ENCODE assay signal across 29 mouse cellular contexts in the genomic region with DNA sequence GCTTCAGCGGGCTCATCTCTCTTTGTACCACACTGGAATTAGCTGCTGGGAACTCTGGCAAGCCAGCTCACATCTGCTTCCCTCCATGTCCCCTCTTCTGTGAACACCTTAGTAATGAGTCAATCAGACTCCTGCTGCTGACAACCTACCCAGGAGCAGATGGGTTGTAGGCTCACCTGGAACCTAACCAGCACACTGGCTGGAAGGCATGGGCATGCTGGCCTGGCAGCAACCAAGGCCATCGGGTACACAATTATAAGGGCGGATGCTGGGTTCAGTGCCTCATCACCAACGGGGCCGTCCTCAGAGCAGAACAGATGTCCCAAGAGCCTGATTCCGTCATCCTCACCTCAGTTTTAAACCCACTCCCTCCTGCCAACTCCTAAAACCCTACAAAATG. TPM values are rescaled to one million over a fixed set of nuclear protein-coding genes. Genes with fewer than 3 reads are reported as not detected.
DNase-seq lines count a peak whose midpoint lies in the region; TF ChIP-seq lines count a peak whose summit lies in the region.
"Had no signal": no experiment of that assay in that cellular context is flagged by ENCODE, and none has a peak within 500 bp of the region (broad histone marks: within the 10 kb centered on the region; RNA-seq: fewer than 3 reads in every experiment).

No protein-coding gene starts in this region.

- intact Hi-C loops in gastrocnemius, adult 2 months (cut with DNase I), result no loop called here

- DNase-seq in gastrocnemius, adult 2 months, result peak; percentile 10
- no peak for DNase-seq in gastrocnemius, adult 8-10 months (ENCODE audit: low spot score in 2 of 2)
- DNase-seq in cerebellum, adult 11 months, result peak; percentile 71
- peak; percentile 73 for DNase-seq in cerebellum, adult 8-10 months
- peak; percentile 76 to 79 for DNase-seq in cerebellum, postnatal 25 days
- no peak for DNase-seq in right cerebral cortex, postnatal 4 days
- no peak for DNase-seq in thymus, postnatal 10 days (ENCODE audit: low spot score in 2 of 2)
- DNase-seq: adrenal gland, postnatal 10 days; gastrocnemius, postnatal 25 days; heart, adult 11 months; kidney, adult 18-20 months; kidney, postnatal 25 days; lung, postnatal 4 days; thymus, adult 18-20 months; thymus, postnatal 36 days had no signal

- H3K4me3 ChIP-seq in gastrocnemius, adult 2 months, result no peak overlapping the region
- H3K4me3 ChIP-seq: forebrain, embryonic 13.5 days; heart, embryonic 10.5 days; heart, embryonic 15.5 days; hindbrain, embryonic 13.5 days; kidney, embryonic 15.5 days; limb, embryonic 13.5 days; midbrain, embryonic 13.5 days; neural tube, embryonic 13.5 days had no signal

- TF ChIP-seq CTCF in gastrocnemius, adult 2 months (IDR thresholded peaks at IDR 0.05), result no peak

- H3K27ac ChIP-seq in gastrocnemius, adult 2 months, result no peak overlapping the region
- H3K27ac ChIP-seq: forebrain, embryonic 13.5 days; heart, embryonic 10.5 days; heart, embryonic 15.5 days; hindbrain, embryonic 13.5 days; kidney, embryonic 15.5 days; limb, embryonic 13.5 days; midbrain, embryonic 13.5 days; neural tube, embryonic 13.5 days had no signal

RNA-seq across cellular contexts. Expression of gene Exoc7, which starts 8.4 kb away (rescaled TPM):
- total RNA-seq in gastrocnemius, adult 2 months (2021), result 100 to 1,000 TPM in 1 of 2 experiments, 10 to 100 TPM in 1; 74.1 to 106 TPM
- total RNA-seq in gastrocnemius, adult 8-10 months (2022), result 10 to 100 TPM; 62.3 to 84.9 (median 73.3) TPM

RNA-seq across cellular contexts. Expression of gene Galr2, which starts 17.9 kb away (rescaled TPM):
- total RNA-seq in gastrocnemius, adult 2 months (2021), result under 1 TPM in 1 of 2 experiments, not detected in 1; 0.33 TPM
- under 1 TPM in 2 of 4 experiments, not detected in 2; 0.20 to 0.24 TPM for total RNA-seq in gastrocnemius, adult 8-10 months (2022)
- total RNA-seq: heart, postnatal 25 days; layer of hippocampus, adult 18-20 months; layer of hippocampus, postnatal 10 days; left cerebral cortex, adult 8-10 months; left cerebral cortex, postnatal 36 days; megakaryocyte-erythroid progenitor cell, adult 5-6 weeks had no signal

RNA-seq across cellular contexts. Expression of gene Srp68, which starts 24.6 kb away (rescaled TPM):
- total RNA-seq in gastrocnemius, adult 2 months (2021), result 10 to 100 TPM; 87.7 to 89.2 TPM
- total RNA-seq in gastrocnemius, adult 8-10 months (2022), result 10 to 100 TPM; 86.7 to 99.9 (median 90.8) TPM

RNA-seq across cellular contexts. Expression of gene Foxj1, which starts 36.6 kb away (rescaled TPM):
- under 1 TPM in 1 of 2 experiments, not detected in 1; 0.14 TPM for total RNA-seq in gastrocnemius, adult 2 months (2021)
- not detected for total RNA-seq in gastrocnemius, adult 8-10 months (2022)
- total RNA-seq: heart, postnatal 25 days had no signal

Comparison
In these comparisons a context has a peak if more than half of its experiments do, and no peak if none do; other contexts are left out.
1. DNase-seq: peak in gastrocnemius, adult 2 months (single experiment), cerebellum, adult 11 months (single experiment), cerebellum, adult 8-10 months (single experiment) and cerebellum, postnatal 25 days (2 of 2); none in gastrocnemius, adult 8-10 months (0 of 2), right cerebral cortex, postnatal 4 days (single experiment) and thymus, postnatal 10 days (0 of 2).